Mouse (Mus musculus): ENCODE results near the gene Rgs7.

DNA sequence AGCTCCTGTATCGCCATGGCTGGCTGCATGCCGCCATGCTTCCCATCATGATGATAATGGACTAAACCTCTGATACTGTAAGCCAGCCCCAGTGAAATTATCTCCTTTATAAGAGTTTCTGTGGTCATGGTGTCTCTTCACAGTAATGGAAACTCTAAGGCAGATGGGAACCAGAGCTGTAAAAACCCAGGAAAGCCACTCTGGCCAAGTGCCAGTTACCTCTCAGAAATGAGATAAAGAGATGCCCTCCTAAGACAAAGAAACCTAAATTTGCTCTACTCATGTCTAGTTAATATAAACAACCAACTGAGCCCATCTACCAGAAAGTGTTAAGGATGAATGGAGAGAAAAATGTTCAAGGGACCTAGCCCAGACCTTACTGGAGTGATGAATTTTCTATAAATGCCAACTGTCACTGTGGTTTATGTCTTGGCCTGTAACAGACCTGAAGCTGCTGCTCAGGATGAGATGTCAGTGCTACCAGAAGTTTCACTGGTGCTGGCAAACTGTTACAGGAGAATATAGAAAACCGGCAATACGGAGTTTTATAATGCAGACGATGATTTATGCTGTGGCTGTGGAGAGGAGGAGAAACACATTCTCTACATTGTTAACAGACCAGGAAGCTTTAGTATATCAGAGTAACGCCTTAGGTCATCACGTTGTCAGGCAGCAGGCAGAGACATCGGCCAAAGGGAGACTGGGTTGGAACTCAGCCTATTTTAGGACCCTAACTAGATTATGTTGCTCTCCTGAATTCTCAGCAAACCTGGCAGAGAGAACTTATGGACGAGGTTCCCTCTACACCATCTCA, 159.1 kb downstream of the Rgs7 start:
- no peak for TF ChIP-seq CTCF (IDR thresholded peaks at IDR 0.05; ENCODE audit: control insufficient read depth, insufficient read depth, insufficient read length)
- no peak for TF ChIP-seq CEBPB (IDR thresholded peaks at IDR 0.05; ENCODE audit: low read depth)

Data from C2C12 (cell line).